Mouse (Mus musculus) spleen, adult 2 months (tissue): Measurements from ENCODE around the gene Slc20a1.

Source experiments
- CTCF ChIP-seq: fragments of 200-500 bp; IDR thresholded peaks from 2 replicates; pipeline ENCODE4 v1.5.1; 2011; ENCODE audit warnings: mild to moderate bottlenecking, inconsistent platforms; ENCODE audit not compliant: insufficient read depth, insufficient read length, insufficient replicate concordance; ENCODE audit errors: extremely low read depth
- POLR2A ChIP-seq: fragments of 200-500 bp; IDR thresholded peaks from 2 replicates; pipeline ENCODE4 v1.6.1; 2011; ENCODE audit warnings: low read depth, low read length, inconsistent platforms

GRCm38 (mm10) chr2:129236526-129236925 is 38.0 kb downstream of the Slc20a1 start:
- no peak for TF ChIP-seq CTCF
- TF ChIP-seq POLR2A = no peak
